Mouse (Mus musculus) T-cell, adult 2 months (primary cell): Measurements from ENCODE around the gene Gmds.

Source experiments
- DNase-seq: peaks from one replicate; pipeline ENCODE4 v3.0.0; 2022; ENCODE audit warnings: low spot score

Gmds gene

GRCm38 (mm10) chr13:31784757-31785156, 553.8 kb downstream of the Gmds start:
- no peak for DNase-seq

- no peak for DNase-seq
Observed at GRCm38 (mm10) chr13:31782063-31782462, 556.5 kb downstream of the Gmds start.

GRCm38 (mm10) chr13:31780299-31780698, 558.2 kb downstream of the Gmds start:
- no peak for DNase-seq

GRCm38 (mm10) chr13:31779281-31779981, 559.1 kb downstream of the Gmds start:
- DNase-seq: no peak

- DNase-seq: no peak
Observed at GRCm38 (mm10) chr13:31775762-31776161, 562.8 kb downstream of the Gmds start.

GRCm38 (mm10) chr13:31772882-31773281, 565.7 kb downstream of the Gmds start:
- no peak for DNase-seq
